Mouse (Mus musculus) layer of hippocampus, adult 9-11 months (tissue): ENCODE results near the gene Rpn1.

Experiments
- DNase-seq: peaks from one replicate; pipeline ENCODE4 v3.0.0; 2022

Rpn1 gene

DNA sequence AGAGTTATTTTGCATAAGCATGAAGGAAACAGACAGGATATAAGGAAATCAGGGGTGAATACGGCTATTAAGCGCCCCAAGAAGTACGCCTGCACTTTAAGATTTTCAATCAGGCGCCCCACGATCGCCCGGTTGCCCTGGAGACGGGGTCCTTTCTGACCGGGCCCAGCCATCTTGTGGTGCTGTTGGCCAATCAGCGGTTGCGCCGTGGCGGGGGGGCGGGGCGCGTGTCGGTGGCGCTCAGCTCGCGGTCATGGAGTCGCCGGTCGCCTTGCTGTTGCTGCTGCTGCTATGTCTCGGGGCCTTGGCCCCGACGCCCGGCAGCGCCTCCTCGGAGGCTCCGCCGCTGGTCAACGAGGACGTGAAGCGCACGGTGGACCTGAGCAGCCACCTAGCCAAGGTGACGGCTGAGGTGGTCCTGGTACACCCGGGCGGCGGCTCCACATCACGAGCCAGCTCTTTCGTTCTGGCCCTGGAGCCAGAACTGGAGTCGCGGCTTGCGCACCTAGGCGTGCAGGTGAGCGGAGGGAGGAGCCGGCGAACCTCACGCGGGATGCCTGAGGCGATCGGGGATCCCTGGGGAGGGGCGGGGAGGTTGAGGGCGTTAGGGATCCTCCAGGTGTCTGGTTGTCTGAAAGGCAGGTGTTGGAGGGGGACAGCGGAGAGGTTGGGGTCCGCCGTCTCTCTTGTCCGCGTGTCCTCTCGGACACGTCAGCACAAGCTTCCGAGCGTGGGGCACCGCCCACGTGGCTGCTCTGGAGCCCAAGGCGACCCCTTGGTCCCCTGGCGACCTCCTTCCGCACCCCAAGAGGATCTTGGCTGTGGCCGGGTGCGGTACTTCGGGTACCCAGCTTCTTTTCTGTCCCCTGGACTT lies at the start of gene Rpn1:
TSS of gene Rpn1 (plus strand) at position 205 of the 874 bp plus-strand sequence.
- peak; percentile 96 for DNase-seq

DNA sequence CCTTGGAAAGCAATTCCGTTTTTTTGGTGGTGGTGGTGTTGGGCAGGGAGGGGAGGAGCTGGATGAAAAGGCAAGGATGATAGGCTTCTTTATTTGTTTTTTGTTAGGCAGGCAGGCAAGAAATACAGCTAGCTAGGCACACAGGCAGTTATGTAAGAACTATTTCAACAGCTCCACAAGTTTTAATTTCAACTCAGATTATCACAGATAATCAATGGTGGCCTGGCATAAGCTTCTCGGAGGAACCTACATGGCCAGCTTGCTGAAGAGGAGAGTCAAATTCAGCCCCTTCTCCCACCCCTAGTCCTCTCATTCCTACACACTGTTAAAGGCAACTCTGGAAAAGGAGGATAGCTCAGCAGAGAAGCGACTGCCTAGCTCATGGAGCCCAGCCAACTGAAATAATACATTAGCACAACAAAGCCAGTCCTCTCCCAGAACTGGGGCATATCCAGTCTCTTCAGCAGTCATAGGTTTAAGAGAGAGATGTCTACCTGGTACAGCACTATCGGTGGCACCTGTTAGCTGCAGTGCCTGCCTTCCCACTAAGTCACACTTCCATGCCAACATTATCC lies 46.7 kb upstream of the Rpn1 start:
- no peak for DNase-seq

DNA sequence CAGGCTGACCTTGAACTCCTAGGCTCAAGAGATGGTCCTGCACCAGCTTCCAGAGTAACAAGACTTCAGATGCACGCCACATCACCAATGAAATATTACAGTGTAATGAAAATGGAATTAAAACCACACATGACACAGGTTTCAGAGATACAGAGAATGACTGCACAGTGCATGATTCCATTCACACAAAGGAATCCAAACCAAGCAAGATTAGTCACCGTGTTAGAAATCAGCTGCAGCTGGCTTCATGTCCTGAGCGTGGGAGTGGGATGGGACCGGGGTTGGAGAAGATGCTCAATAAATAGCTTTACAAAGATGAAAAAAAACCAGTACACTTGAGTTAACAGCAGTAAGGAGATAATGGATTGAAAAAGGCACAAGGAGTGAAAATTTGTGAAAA lies 44.9 kb upstream of the Rpn1 start:
- DNase-seq, result no peak

DNA sequence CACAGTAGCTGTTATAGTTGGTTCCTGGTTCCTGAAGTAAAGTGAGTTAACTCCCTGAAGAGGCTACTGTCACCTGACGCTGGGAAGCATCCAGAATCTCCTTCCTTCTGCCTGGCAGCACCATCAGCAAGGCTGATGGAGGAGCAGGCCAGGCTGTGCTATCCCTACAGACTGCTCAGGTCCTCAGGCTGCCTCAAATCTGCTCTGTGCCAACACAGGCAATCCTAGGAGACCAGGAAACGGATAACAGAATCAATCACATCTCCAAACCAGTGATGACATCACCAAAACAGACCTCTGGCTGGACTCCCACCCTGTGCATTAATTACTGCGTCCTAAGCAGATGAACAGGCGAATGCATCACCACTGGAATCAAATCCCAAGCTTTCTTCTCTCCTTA lies 43.1 kb upstream of the Rpn1 start:
- DNase-seq, result peak; percentile 17

DNA sequence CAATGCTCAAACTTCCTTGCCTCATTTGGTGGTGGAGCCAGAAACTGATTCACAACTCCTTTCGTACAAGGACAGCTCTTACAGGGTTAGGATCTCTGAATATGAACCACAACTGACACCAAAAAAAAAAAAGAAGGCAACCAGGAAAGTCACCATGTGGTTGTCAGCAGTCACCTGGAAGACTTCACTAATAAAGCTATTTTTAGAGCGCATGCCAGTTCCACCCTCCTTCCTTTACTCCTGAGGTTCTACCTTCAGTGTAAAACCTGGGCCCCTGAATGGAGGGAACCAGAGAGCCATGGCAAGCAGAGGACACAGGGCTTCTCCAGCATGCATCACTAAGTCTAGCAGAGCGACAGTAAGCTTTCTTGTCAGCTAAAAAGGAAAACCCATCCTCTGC lies 41.9 kb upstream of the Rpn1 start:
- DNase-seq, result no peak

DNA sequence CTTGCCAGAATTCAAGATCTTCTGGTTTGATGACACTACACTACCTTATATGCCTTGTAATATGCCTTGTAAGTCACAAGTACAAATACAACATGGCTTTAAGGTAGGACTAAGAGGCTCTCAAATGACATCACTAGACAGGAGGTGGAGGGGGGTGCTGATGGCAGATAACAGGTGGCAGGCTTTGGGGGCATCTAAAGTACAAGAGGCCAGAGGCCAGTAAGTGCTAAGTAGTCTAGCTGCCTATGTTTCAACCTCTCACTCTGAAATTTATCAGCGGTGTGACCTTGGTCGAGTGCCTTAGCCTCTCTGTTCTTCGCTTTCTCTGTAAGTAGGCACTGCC lies 40.1 kb upstream of the Rpn1 start:
- no peak for DNase-seq

DNA sequence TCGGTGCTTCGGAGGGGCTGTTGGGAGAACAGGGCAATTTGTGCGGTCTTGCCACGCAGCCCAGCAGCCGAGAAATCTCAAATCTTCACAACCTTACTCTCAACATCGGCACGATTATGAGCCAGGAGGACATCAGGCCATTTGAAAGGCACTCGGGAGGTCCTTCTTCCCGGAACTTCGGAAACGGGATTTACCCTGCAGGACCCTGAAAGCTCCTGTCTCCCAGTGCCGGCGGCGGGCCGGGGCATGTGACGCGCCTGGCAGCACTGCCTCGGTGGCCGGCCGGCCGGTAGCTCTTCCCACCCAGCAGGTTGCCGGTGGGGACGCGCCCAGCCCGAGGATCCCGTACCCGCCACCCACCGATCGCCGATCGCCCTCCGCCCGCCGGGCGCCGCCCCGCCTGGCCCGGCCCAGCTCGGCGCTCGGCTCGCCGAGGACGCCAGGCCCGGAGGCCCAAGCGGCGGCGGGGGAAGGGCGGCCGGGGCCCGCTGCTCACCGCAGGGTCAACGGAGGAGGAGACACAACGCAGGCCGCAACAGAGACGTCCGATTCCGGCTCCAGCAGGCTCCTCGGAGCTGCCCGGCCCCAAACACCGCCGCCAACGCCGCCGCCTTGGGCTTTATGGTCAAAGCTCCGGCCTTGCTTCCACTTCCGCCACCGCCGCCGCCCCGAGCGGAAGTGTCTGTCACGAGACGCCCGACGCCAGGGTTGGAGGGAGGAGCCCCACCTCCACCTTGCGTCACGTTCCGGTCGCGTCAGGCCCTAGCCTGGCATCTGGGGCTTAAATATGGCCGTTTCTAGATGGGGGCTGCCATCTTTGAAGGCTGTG lies 39.5 kb upstream of the Rpn1 start, which contains the start of gene Rab7:
TSS of gene Rab7 (minus strand) at position 694 of the 829 bp plus-strand sequence.
- DNase-seq, result peak; percentile 97

DNA sequence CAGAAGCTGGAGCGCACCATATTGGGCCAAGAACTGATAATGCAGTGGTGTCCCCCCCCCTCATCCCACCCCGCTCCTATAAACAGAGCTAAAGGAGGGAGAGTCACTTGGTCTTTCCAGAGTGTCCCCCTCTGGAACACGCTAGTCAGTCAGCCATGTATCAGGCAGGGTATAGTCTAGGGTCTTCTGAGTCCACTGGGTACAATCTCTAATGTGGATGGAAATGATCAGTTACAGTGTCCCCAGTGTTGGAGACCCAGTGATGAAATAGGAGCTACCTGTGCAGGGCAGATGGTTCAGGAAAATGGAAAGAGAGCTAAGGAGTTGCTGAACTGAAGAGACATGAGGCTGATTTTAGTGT lies 38.9 kb upstream of the Rpn1 start:
- no peak for DNase-seq

DNA sequence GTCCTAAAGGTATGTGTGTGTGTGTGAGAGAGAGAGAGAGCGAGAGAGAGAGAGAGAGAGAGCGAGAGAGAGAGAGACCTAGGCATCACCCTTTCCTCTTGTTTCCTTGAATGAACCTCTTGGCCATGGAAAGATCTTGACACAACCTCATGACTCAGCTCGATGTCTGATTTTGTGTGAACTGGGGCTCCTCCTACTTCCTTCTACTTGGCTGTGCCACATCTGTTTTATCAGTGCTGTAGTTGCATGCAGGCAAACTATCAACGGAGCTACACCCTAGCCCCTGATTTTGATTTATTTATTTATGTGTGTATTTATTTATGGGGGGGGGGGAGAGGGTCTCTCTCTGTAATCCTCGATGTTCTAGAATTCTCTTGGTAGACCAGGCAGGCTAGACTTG lies 36.4 kb upstream of the Rpn1 start:
- DNase-seq, result no peak

DNA sequence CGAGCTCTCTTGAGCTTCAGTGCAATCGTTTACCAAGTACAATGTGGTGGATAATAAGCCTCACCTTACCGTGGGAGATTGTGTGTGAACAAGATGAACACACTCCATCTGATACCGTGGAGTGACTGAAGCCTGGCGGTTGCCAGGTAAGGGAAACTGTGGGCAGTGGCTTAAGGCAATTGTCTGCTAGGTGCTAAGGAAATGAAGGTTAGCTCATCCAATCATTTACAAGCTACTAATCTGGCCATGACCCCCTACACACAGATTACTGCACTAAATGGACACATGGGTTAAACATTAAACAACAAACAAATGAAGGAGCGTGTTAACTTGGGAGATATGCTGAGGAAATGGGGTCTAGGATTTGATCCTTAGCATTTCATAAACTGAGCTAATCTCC lies 35.3 kb upstream of the Rpn1 start:
- no peak for DNase-seq

DNA sequence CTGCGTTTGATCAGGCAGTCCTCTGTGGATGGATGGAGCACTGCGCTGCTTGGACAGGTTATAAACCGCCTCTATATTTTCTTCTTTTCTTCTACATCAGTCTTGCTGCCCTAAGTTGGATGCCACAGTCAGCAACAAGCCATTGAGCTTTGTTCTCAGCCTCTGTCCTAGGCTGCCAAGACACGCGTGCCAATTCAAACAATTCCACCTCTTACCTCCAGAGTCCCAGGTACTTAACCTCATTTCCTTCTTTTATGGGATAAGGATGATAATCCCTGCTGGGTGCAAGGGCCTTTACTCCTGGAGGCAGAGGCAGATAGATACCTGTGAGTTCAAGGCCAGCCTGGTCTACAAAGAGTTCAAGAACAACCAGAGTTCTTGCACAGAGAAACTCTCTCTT lies 33.1 kb upstream of the Rpn1 start:
- DNase-seq, result no peak

DNA sequence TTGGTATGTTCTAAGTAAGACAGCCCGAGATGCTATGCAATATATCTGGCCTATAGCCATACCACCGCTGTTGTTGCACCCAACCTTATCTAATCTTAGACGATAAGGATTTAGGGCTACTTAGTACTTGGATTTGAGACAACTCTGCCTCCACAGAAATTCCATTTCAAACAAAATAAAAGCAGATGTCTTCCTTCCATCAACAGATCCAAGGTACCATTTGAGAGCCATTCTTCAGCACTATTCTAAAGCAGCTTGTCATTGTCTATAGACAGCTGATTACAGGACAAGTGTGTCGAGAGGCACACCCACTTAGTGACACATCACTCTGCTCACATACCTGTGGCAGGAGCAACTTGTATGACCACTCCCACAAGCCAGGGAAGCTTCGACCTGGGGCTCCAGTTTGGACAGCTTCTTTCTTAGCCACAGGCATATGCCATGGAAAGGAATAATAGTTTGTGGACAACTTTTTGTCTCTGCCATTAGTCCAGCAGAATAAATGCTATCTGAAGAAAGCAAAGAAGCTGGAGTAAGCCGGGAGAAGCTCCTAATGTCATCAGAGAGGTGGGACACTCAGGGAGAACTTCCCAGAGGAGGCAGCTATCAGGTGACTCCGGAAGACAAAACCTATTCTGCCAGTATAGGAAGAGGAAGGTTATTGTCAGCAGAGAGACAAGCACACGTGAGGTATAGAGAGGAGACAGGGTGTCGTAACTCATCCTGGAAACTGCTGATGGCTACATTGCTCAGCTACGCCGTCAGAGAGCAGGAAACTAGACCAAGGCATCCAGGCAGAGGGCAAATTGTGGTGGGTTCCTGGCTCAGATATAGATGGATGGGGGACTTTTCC lies 30.8 kb upstream of the Rpn1 start:
- DNase-seq, result no peak

DNA sequence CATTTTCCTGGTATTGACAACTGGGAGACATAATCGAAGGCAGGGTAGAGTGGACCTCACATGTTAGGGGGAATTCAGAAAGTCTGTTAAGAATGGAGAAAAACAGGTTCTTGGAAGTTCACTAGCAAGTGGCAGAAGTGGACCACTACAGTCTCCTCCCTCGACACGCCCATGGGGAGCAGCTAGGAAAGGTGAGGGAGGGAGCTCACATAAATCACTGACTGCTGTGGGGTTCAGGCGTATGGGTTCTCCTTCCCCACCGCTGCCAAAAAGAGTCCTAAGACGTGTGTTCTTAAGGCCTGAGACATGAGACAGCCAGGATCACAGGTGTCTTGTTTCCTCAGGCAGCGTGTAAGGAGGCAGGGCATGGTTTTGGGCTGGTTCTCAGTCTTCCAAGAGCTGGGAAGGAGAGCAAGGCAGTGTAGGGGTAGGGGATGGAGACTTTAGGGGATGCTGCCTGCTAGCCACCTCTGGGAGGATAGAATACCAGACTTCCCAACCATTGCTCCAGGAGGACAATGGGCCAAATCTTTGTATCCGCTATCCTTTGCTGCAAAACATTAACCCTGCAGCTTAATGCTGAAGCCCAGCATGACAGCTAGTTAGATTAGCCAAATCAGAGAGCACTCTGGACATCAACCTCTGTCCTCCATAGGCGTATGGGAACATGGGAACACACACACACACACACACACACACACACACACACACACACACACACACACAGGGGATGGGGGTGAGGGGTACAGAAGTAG lies 30.0 kb upstream of the Rpn1 start:
- DNase-seq, result no peak

DNA sequence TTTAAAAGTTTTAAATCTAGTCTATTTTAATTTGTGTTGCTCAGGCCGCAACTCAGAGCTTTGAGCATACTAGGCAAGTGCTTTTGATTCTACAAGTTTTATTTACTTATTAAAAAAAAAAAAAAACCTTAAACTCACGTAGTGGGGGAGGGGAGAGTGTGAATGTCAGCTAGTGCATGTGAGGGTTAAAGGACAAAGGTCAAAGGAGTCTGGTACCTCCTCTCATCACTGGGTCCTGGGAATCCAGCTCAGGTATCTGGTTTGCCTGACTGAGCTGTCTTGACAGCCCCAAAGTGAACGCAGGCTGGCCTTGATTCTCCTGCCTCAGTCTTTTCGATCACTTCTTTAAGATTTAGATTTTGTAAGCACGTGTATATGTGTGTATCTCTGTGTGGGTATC lies 28.6 kb upstream of the Rpn1 start:
- no peak for DNase-seq

DNA sequence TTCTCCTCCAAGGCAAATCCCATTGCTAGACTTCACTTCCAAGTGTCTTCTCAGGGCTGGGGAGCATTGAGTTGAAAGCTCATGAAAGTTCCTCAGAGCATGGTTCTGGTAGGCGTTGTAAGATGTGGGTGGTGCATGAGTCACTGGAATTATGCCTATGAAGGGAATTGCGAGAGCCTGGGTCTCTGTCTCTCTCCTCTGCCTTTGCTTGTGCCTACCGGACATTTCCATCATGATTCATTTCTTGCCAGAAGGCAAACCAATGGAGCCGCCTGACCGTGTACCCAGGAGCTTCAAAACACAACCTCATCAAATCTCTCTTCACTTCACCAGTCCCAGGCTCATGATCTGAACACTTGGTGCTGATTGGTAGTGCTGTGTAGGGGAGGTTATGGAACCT lies 27.4 kb upstream of the Rpn1 start:
- peak; percentile 21 for DNase-seq

DNA sequence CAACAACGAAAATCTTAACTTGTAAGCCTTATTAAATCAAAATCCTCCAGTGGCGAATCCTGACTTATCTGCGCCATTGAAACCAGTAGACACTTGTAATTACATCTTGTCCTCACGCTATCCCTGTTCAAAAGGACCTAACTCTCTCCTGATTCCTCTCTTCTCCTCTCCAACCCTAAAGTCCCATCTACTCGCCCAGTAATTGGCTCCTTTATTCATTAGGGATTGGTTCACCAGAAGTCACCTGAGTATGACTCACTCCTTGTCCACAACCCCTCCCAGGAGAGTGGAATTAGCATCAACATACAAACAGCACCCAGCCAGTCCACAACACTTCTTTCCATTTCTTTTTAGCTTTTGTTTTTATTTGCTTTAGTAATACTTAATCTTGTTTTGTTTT lies 24.4 kb upstream of the Rpn1 start:
- no peak for DNase-seq

DNA sequence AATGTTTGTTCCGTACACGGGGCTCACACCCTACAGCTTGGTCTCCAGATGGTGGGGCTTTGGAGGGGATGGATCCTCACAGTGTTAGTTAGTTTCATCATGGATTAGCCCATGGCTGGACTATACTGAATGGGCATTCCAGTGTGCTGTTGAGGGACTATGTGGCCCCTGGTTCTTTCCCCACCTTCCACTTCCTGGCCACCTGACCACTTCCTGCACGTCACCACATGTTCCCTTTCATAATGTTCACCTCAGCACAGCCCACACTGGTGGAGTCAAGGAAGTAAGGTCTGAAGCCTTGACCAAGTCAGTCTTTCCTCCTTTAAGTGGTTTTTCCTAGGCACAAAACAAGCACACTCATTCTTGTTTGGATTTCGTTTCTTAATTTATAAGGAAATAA lies 23.7 kb upstream of the Rpn1 start:
- DNase-seq, result no peak

DNA sequence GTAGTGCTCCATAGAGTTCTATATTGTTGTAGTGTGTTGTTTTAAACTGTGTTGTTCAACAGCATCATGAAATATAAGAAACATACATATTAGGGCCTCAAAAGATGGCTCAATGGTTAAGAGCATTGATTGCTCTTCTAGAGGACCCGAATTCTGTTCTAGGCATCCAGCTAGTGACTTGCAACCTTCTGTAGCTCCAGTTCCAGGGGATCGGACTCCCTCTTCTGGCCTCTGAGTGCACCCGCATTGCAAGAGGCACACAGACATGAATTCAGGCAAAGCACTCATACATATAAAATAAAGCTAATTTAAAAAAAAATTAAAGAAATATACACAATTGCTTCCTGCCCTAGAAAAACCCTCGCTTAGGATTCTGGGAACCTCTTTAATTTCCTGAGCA lies 22.9 kb upstream of the Rpn1 start:
- no peak for DNase-seq

DNA sequence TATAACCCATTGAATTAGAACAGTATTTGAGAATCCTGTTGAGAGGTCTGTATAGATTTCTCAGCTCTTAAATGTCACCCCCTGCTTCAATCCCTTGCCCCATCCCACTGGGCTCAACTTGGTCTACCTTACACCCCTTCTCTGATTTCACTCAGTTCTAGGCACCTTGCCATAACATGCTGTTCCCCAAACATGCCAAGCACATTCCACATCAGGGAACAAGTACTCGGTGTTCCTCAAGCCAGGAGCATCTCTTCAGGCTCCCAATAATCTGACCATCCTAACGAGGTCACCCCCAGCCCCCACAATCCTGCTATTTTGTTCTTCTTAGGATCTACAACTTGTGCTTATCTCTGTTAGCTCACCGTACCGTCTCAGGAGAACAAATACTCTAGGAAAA lies 21.9 kb upstream of the Rpn1 start:
- no peak for DNase-seq

DNA sequence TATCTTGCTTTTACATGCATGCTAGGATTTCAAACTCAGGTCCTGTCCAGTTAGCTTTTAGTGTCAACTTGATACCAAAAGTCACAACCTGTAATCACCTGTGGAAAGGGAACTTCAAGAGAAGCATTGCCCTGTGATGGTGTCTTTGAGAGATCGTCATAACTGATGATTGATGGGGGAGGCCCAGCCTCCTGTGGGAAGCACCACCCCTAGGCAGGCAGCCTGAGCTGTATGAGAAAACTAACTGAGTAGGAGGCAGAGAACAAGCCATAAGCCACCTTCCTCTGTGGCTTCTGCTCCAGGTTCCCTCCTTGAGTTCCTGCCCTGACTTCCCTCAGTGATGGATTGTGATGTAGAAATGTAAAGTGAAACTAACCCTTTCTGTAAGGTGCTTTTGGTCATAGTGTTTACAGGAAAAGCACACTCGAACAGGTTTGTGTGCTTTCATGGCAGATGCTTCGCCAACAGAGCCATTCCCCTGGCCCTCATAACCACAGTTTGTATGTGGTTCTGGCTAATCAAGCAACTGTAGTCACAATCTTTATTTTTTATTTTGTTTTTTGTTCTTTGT lies 20.1 kb upstream of the Rpn1 start:
- DNase-seq, result no peak

DNA sequence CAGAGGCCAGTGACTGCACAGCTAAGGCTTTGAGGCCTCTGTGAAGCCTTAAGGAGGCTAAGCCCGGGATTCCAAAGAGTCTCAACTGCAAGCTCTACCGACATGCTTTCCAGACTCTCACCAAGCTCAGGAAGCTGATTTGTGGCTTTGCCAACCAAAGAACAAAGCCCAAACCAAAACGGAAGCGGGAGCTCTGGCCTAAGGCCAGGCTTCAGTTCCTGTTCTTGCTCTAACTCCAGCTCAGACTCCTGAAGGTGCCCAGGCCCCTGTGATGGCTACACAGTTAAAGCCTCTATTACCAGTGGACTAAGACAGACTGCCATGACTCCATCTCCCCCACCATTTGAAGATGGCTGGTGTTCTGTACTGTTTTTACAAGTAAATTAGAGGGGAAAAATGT lies 19.2 kb upstream of the Rpn1 start:
- DNase-seq, result peak; percentile 56

DNA sequence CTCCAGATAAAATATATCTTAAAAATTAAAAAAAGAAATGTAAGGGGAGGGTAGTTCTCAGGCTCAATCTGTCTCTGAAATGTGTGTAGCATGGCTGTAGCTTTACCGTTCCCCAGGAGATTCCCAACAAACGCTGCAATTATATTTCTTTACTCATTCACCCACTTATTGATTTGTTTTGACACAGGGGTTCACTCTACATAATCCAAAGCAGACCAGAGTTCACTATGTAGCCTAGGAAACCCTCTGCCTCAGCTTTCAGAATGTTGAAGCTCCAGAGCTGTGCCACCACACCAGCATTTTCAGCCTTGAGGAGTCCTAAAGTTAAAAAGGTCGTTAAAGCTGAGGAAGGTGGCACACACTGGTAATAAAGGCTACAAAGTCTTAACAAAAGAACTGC lies 18.3 kb upstream of the Rpn1 start:
- DNase-seq, result no peak
